Mouse (Mus musculus) liver, embryonic 14.5 days (tissue): ENCODE measurements around the gene Zic1.

Source experiments
- CTCF ChIP-seq: IDR thresholded peaks from 2 replicates; pipeline ENCODE4 v1.5.1; 2016; ENCODE audit warnings: antibody characterized with exemption, low read depth, control low read depth
- EP300 ChIP-seq: IDR thresholded peaks from 2 replicates; pipeline ENCODE4 v1.6.1; 2016; ENCODE audit warnings: antibody characterized with exemption, low read depth

- no peak for TF ChIP-seq CTCF
- TF ChIP-seq EP300 = no peak
Observed at GRCm38 (mm10) chr9:91394211-91394646, 28.6 kb upstream of the Zic1 start.
